Mouse (Mus musculus) limb, embryonic 11.5 days (tissue): Measurements from ENCODE around the gene Tbc1d22b. TPM values are rescaled to one million over a fixed set of nuclear protein-coding genes. Genes with fewer than 3 reads are reported as not detected.
"Not testable (repeated sequence)": the region's sequence is repeated elsewhere in the genome, so short reads cannot be mapped to it uniquely, and the experiment has no call there.

ENCODE experiments used
- ATAC-seq: fragments of 200-750 bp; cut with Nextera tagmentation; 2 replicates; pipeline ENCODE4 v1.8.0; 2017; ENCODE audit warnings: low read depth; ENCODE audit not compliant: insufficient number of reproducible peaks, low FRiP score, low TSS enrichment
- DNase-seq: peaks from one replicate; pipeline ENCODE4 v3.0.0-alpha.2; 2015; ENCODE audit warnings: low spot score
- H3K27ac ChIP-seq: fragments of 300-500 bp; sonication (generic); replicated peaks from 2 replicates; pipeline ENCODE4 v1.5.1; 2014; ENCODE audit warnings: low read depth, mild to moderate bottlenecking, low read length
- H3K27me3 ChIP-seq: fragments of 300-500 bp; sonication (generic); 2 replicates; pipeline ENCODE4 v1.6.1; 2014; ENCODE audit warnings: mild to moderate bottlenecking, low read length, mixed read lengths; ENCODE audit not compliant: control insufficient read depth, insufficient read depth
- H3K36me3 ChIP-seq: fragments of 300-500 bp; sonication (generic); 2 replicates; pipeline ENCODE4 v1.6.1; 2014; ENCODE audit warnings: mild to moderate bottlenecking, low read length, moderate library complexity, mixed read lengths; ENCODE audit not compliant: control insufficient read depth, insufficient read depth
- H3K4me1 ChIP-seq: fragments of 300-500 bp; sonication (generic); 2 replicates; pipeline ENCODE4 v1.6.1; 2014; ENCODE audit warnings: low read length, mixed read lengths; ENCODE audit not compliant: control insufficient read depth, insufficient read depth
- H3K4me2 ChIP-seq: fragments of 300-500 bp; sonication (generic); 2 replicates; pipeline ENCODE4 v1.6.1; 2014; ENCODE audit warnings: low read depth, mild to moderate bottlenecking, moderate library complexity; ENCODE audit not compliant: severe bottlenecking
- H3K4me3 ChIP-seq: fragments of 300-500 bp; sonication (generic); 2 replicates; pipeline ENCODE4 v1.5.1; 2014; ENCODE audit warnings: low read depth, low read length
- H3K9ac ChIP-seq: fragments of 300-500 bp; sonication (generic); 2 replicates; pipeline ENCODE4 v1.6.1; 2014; ENCODE audit warnings: mild to moderate bottlenecking, low read length
- H3K9me3 ChIP-seq: fragments of 300-500 bp; sonication (generic); 2 replicates; pipeline ENCODE4 v1.6.1; 2016; ENCODE audit warnings: low read length; ENCODE audit not compliant: control insufficient read depth
- WGBS: fragments of 180-500 bp; shearing (Covaris S2); extraction: QIAGEN DNeasy Blood & Tissue Kit; methylation state at CpG from one replicate; pipeline ENCODE4 v1.1.7; 2014; 5-methylcytosine and 5-hydroxymethylcytosine counted together
- polyA plus RNA-seq: library from polyadenylated mRNA; unstranded; fragments of >200 nt; fragmentation: Nextera tagmentation; extraction: Ambion mirVana; gene quantifications from 2 replicates; pipeline ENCODE4 v1.2.1, GENCODE M21; 2014

The Tbc1d22b gene
- polyA plus RNA-seq, 1 experiment from 2014 or later, result 19.7 TPM

DNA sequence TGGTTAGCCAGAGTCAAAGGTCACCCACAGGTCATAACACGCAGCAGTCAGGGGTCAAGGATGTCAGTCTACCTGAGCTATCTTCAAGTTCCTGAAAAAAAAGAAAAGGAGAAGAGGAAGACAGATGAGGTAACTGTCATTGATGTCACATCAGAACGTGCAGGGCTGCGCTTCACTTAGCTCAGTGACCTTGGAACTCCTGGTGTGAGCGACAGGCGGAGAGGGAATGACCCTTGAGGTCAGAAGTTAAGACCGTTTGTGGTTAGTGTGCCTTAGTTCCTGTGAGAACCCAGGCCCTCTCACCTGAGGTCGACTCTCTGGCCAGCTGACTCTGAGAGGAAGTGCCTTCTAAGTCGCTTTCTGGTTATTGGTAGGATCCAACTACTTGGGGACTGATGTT is 38.9 kb upstream of the Tbc1d22b start:
- 55% methylated on average over 8 of the region's 8 CpGs for WGBS
- Histone ChIP-seq H3K9ac (no peak overlapping the region), H3K4me3 (no peak overlapping the region), H3K27ac (no peak overlapping the region), H3K4me2 (no peak overlapping the region), H3K9me3 (no peaks in the 10 kb centered on the region), H3K27me3 (no peaks in the 10 kb centered on the region), H3K4me1 (no peaks in the 10 kb centered on the region), H3K36me3 (no peaks in the 10 kb centered on the region)
- ATAC-seq (no peak), DNase-seq (no peak)

DNA sequence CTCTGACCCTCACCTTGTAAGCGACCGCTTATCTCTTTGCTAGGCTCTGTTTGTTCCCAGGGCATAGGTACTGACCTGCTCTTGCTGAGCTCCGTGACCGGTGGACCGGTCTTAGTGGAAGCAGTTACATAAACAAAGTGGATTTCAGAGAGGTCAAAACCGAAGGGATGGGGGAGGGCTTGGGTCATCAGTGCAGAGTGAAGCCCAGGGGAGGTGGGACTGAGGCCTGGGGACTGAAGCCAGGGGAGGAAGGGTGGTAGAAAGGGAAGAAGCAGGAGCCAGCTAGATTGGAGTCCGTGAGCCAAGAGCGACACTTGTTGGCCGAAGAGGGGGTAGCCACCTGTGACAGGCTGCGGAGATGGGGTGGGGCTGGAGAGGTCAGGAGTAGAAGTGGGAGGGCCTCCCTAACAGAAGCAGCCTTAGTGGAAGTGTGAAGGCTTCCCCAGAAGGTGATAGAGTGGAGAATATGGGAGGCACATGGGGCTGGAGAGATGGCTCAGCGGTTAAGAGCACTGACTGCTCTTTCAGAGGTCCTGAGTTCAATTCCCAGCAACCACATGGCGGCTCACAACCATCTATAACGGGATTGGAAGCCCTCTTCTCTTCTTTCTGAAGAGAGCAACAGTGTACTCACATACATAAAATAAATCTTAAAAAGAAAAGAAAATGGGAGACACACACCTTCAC is 36.4 kb upstream of the Tbc1d22b start:
- no peaks in the 10 kb centered on the region for H3K36me3 ChIP-seq
- H3K27ac ChIP-seq, result no peak overlapping the region
- H3K27me3 ChIP-seq, result no peaks in the 10 kb centered on the region
- DNase-seq (peak; percentile 79), ATAC-seq (no peak)
- no peak overlapping the region for H3K9ac ChIP-seq
- H3K4me2 ChIP-seq, result no peak overlapping the region
- H3K9me3 ChIP-seq, result no peaks in the 10 kb centered on the region
- WGBS, result 33% methylated on average over 13 of the region's 13 CpGs
- H3K4me3 ChIP-seq, result no peak overlapping the region
- no peaks in the 10 kb centered on the region for H3K4me1 ChIP-seq

DNA sequence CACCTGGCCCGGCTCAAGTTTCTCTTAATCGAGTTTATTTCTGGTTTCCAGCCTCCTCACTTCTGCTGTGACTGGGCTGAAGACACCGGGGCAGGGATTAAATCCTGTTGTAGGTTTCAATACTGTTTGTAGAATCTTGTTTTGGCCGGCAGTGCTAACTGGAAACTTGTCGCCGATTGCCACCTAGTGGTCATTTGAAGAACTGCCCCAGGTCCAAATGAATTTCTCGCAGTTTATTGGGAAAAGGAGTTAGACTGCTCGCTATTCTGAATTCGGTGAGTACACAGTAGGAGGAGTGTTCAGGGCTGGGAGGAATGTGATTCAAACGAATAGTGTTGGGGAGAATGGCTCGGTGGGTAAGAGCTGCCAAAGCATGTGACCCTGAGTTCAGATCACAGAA is 35.1 kb upstream of the Tbc1d22b start:
- Histone ChIP-seq H3K9ac (0 out of 2 replicates have a peak overlapping the region, but pooled peaks have one; percentile 27), H3K36me3 (no peaks in the 10 kb centered on the region), H3K27ac (no peak overlapping the region), H3K4me2 (no peak overlapping the region), H3K4me1 (no peaks in the 10 kb centered on the region), H3K27me3 (no peaks in the 10 kb centered on the region), H3K4me3 (no peak overlapping the region), H3K9me3 (no peaks in the 10 kb centered on the region)
- 3% methylated on average over 11 of the region's 11 CpGs for WGBS
- ATAC-seq (no peak), DNase-seq (peak; percentile 88)

DNA sequence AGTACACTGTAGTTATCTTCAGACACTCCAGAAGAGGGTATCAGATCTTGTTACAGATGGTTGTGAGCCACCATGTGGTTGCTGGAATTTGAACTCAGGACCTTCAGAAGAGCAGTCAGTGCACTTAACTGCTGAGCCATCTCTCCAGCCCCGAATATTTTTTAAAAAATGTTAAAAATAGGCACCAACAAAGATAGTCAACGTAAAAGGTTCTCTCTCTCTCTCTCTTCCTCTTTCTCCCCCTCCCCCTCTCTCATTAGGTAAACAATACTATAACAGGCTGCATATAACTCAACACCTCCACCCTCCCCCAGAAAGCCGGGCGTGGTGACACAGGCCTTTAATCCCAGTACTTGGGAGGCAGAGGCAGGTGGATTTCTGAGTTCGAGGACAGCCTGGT is 30.9 kb upstream of the Tbc1d22b start:
- not testable (repeated sequence) for ATAC-seq, H3K27ac ChIP-seq, H3K36me3 ChIP-seq, H3K9ac ChIP-seq, H3K4me1 ChIP-seq, H3K27me3 ChIP-seq, H3K4me3 ChIP-seq, H3K9me3 ChIP-seq, DNase-seq, H3K4me2 ChIP-seq
- whole genome bisulfite sequencing, result 94% methylated on average over 5 of the region's 5 CpGs

DNA sequence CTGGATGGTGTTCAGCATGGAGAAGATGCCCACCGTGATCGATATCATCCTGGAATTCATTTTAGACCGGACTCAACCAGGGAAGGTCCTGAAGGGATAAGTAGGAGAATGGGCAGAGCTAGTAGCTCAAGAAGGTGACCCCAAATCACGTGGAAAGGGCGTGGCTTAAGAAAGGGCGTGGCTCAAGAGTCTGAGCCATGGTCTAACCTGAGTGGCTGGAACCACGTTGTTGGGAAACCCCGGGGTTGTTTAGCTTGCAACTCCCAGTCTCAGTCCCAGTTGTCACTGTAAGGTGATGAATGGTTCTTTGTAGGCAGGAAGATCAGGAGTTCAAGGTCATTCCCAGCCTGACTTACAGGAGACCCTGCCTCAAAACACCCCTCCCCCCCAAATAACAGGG is 29.9 kb upstream of the Tbc1d22b start:
- Histone ChIP-seq H3K9ac (no peak overlapping the region), H3K4me3 (no peak overlapping the region), H3K36me3 (no peaks in the 10 kb centered on the region), H3K27ac (no peak overlapping the region), H3K4me1 (no peaks in the 10 kb centered on the region), H3K27me3 (no peaks in the 10 kb centered on the region), H3K4me2 (no peak overlapping the region), H3K9me3 (no peaks in the 10 kb centered on the region)
- no peak for DNase-seq
- no peak for ATAC-seq
- 77% methylated on average over 8 of the region's 8 CpGs for WGBS

DNA sequence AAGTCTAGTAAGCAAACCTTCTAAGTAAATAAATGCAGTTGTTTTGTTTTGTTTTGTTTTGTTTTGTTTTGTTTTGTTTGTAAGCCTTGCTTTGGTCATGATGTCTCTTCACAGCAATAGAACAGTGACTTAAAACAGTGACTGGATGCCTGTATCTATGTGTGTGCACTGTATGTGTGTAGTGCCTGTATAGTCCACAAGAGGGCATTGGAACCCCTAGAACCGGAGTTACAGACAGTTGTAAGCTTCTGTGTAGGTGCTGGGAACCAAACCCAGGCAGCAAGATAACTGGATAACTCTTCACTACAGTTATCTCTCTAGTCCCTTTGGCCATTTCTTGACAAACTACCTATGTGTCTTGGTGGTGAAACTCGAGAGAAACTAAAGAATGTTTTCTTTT is 24.0 kb upstream of the Tbc1d22b start:
- no peak for DNase-seq
- Histone ChIP-seq H3K27ac (no peak overlapping the region), H3K4me3 (no peak overlapping the region), H3K4me1 (no peaks in the 10 kb centered on the region), H3K36me3 (no peaks in the 10 kb centered on the region), H3K9ac (no peak overlapping the region), H3K4me2 (no peak overlapping the region), H3K27me3 (no peaks in the 10 kb centered on the region), H3K9me3 (peaks cover 2% of the 10 kb centered on the region; the same call in 1 of the 2 replicates)
- 83% methylated on average over 2 of the region's 2 CpGs for WGBS
- no peak for ATAC-seq

DNA sequence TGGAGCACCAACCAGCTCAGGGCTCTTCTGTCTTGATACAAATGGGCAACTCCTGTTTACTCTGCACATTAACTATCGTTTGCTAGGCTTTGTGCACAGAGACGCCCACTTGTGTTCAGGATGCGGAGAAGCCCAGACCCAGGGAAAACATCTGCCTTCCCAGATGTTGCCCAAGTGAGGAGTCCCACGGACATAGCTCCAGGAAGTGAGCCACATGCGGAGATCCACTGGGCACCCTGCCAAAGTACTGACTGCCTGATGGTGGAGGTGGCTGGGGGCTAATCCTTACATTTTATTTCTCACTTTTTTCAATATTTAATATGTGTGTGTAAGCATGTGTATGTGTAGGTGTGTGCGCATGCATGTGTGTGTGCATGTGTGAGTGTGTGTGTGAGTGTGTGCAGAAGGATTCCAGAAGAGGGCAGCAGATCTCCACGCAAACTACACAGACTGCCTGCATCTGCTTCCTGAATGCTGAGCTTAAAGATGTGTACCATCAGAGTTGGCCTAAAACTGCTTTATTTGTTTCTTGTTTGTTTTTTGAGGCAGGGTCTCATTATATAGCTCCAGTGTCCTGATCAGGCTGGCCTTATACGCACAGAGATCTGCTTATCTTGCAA is 20.9 kb upstream of the Tbc1d22b start:
- Histone ChIP-seq H3K27ac (no peak overlapping the region), H3K4me2 (no peak overlapping the region), H3K36me3 (no peaks in the 10 kb centered on the region), H3K27me3 (no peaks in the 10 kb centered on the region), H3K9ac (no peak overlapping the region), H3K9me3 (peaks cover 2% of the 10 kb centered on the region; the same call in 1 of the 2 replicates), H3K4me1 (no peaks in the 10 kb centered on the region), H3K4me3 (no peak overlapping the region)
- no peak for DNase-seq
- ATAC-seq, result no peak
- WGBS, result 87% methylated on average over 8 of the region's 8 CpGs

DNA sequence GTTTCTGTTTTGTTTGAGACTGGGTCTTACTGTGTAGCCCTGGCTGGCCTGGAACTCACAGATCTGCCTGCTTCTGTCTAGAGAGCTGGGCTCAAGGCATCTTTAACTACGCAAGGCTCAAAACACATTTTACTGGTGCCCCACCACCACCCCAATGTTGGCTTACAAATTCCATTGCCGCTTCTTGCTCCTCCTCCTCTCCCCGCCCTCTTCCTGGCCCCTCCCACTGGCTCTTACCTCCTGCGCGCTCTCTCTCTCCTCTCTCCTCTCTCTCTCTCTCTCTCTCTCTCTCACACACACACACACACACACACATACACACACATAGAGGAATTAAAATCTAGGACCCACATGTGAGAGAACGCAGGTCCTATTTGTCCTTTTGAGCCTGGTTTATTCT is 19.1 kb upstream of the Tbc1d22b start:
- H3K4me2 ChIP-seq, result no peak overlapping the region
- peaks cover 2% of the 10 kb centered on the region; the same call in 1 of the 2 replicates for H3K9me3 ChIP-seq
- H3K27ac ChIP-seq, result no peak overlapping the region
- no peak overlapping the region for H3K9ac ChIP-seq
- 77% methylated on average over 6 of the region's 6 CpGs for WGBS
- H3K27me3 ChIP-seq, result no peaks in the 10 kb centered on the region
- no peak overlapping the region for H3K4me3 ChIP-seq
- H3K36me3 ChIP-seq, result no peaks in the 10 kb centered on the region
- H3K4me1 ChIP-seq, result no peaks in the 10 kb centered on the region
- ATAC-seq, result no peak
- DNase-seq, result no peak
